Mouse (Mus musculus): ENCODE data around the gene Cdx2. TPM values are rescaled to one million over a fixed set of nuclear protein-coding genes. Genes with fewer than 3 reads are reported as not detected.

Gene Cdx2
- total RNA-seq, 2 experiments from 2014 or later = not detected

GRCm38 (mm10) chr5:147292506-147293120 lies 14.5 kb downstream of the Cdx2 start:
- DNase-seq = no peak

GRCm38 (mm10) chr5:147291764-147292505 lies 15.1 kb downstream of the Cdx2 start:
- no peak for DNase-seq

DNA sequence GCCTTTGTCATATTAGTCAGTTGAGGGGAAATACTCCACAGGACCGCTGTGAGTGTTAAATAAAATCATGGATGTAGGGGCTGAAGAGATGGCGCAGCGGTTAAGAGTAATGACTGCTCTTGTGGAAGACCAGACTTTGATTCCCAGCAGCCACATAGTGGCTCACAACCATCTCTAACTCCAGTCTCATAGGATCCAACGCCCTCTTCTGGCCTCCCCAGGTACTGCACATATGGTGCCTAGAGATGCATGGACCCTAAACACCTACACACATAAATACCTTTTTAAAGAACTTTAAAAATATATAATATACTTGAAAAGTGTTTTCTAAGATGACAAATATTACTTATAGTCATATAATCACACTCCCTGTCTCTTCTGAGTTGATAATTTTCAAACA lies 22.7 kb downstream of the Cdx2 start:
- DNase-seq = no peak

DNA sequence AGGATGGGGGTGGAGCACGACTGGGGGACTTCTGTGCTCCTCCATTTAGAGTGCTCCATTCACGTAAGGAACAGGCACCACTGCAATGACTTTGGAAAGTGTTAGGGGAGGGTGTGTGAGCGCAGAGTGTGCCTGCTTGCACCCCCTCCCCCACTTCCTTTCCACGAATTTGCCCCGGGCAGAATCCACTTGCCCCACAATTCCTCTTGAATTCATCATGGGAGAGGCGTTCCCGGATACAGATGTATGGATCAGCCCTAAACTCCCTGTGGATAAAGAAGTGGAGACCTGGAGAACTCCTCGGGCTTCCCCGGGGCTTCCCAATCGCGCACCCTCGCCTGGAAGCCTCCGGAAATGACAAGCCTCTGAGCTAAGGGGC lies 29.5 kb downstream of the Cdx2 start:
- no peak for DNase-seq

- no peak for DNase-seq
Observed at GRCm38 (mm10) chr5:147276701-147277546, 30.1 kb downstream of the Cdx2 start.

DNA sequence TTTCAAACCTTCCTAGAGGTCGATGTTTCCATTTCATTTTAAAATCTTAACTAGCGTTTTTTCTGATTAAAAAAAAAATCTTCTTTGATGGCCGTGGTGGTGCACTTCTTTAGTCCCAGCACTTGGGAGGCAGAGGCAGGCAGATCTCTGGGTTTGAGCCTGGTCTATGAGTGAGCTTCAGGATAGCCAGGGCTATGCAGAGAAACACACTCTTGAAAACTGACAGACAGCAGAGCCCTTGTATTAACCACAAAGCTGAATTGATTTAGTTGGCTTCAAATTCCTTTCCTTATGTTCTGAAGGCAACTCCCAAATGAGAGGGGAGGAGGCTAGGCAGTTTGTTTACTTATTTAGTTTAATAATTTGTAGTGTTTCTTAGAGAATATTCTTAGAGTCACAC lies 31.3 kb downstream of the Cdx2 start:
- no peak for DNase-seq

- DNase-seq = no peak
Observed at GRCm38 (mm10) chr5:147274174-147275141, 32.6 kb downstream of the Cdx2 start.

GRCm38 (mm10) chr5:147272808-147273345 lies 34.2 kb downstream of the Cdx2 start:
- no peak for DNase-seq

- no peak for DNase-seq
Observed at GRCm38 (mm10) chr5:147272046-147272807, 34.8 kb downstream of the Cdx2 start.

DNA sequence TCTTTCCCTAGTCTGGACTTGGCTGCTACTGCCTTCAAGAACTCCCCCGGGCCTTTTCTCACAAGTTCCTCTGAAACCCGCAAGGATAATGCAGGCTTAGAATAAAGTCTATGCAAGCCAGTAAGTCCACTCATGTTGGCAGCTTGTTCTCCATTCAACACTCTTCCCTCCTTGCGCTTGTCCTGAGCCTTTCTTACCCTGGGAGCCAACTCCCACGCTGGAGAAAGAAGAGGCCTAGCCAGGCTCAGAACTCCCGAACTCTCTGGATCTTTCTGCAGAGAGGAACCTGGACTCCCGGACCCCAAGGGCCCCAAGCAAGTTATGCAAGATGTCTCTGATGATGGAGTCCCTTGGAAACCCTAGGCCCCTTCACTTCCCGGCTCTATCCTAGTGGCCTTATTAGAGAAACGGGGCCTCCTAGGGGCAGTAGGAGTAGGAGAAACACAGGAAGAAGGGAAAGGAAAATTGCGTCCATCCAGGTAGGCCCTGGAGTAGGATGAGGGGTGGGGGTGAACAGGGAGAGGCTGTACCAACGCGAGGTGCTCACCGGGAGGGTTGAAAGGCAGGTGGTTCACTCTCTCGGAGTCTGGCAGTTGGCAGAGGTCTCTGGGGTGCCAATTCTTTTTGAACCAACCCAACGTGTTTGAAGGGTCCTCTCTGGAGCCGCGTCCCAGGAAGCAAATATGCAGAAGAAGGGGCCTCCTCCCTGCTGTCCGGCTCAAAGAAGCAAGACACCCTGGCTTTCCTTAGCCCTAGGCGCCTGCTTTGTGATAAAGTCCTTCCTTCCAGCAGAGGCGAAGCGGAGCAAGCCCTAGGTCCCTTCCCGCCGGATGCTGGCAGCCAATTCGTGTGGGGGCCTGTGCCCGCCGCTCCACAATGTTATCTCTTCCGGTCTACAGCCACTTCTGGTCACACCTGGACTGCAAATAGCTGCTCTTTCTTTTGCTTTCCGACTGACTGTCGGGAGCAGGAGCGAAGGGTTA lies 36.1 kb downstream of the Cdx2 start:
- DNase-seq = no peak

DNA sequence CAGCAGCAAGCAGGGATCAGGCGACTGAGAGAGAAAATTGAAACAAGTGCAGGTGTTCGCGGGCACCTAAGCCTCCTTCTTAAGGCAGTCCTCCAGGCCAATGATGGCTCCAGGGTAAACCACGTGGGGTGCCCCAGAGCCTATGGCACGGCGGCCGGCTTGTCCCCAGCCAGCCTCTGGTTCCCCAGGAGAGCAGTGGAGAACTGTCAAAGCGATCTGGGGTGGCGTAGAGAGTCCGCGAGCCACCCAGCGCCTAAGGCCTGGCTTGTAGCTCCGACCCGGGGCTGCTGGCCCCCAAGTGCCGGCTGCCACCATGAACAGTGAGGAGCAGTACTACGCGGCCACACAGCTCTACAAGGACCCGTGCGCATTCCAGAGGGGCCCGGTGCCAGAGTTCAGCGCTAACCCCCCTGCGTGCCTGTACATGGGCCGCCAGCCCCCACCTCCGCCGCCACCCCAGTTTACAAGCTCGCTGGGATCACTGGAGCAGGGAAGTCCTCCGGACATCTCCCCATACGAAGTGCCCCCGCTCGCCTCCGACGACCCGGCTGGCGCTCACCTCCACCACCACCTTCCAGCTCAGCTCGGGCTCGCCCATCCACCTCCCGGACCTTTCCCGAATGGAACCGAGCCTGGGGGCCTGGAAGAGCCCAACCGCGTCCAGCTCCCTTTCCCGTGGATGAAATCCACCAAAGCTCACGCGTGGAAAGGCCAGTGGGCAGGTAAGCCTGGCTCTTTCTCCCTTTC lies 37.0 kb downstream of the Cdx2 start, which contains the start of gene Pdx1:
Pdx1 (plus strand) TSS at position 34 of the 747 bp plus-strand sequence.
- DNase-seq = no peak

GRCm38 (mm10) chr5:147269371-147269770 lies 37.7 kb downstream of the Cdx2 start:
- DNase-seq = no peak

DNA sequence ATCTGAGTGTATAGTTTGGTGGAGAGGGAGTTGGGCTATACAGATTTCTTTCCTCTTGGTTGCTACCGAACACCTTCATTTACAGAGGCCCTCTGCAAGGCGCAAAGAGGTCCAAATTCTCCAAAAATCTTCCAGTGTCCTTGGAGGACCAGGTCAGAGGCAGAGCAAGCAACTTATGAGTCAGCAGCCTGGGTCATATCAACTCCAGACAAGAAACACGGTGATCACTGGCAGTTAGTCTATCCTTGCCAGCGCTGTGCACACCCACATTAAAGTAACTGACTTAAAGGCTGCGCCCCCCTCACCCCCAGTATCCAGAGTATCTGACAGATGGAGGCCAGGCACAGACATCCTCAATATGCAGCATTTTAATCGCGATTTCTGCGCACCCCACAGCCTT lies 38.3 kb downstream of the Cdx2 start:
- DNase-seq = no peak

- no peak for DNase-seq
Observed at GRCm38 (mm10) chr5:147267434-147267833, 39.6 kb downstream of the Cdx2 start.

- no peak for DNase-seq
Observed at GRCm38 (mm10) chr5:147263945-147264344, 43.1 kb downstream of the Cdx2 start.

GRCm38 (mm10) chr5:147261899-147262541 lies 45.0 kb downstream of the Cdx2 start:
- no peak for DNase-seq

DNA sequence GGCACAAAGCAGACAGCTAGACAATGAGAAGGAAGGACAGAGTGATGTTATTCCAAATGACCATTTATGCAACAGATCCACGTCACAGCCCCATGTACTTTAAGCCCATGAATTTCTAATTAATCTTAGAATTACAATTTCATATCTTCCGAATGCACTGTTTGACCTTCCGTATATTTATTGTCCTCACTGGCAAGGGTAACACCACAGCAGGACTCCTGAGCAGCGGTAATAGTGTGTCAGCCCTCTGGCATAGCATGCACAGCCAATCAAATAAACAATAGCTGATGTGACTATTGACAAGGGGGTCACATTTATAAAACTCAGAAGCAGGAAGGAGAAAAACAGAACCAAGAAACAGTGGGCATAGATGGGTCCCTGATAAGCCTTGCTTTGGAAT lies 46.3 kb downstream of the Cdx2 start:
- DNase-seq = no peak

- DNase-seq = no peak
Observed at GRCm38 (mm10) chr5:147260189-147260588, 46.9 kb downstream of the Cdx2 start.
